Comparison of ENCODE assay signal across 13 mouse cellular contexts in the genomic region with DNA sequence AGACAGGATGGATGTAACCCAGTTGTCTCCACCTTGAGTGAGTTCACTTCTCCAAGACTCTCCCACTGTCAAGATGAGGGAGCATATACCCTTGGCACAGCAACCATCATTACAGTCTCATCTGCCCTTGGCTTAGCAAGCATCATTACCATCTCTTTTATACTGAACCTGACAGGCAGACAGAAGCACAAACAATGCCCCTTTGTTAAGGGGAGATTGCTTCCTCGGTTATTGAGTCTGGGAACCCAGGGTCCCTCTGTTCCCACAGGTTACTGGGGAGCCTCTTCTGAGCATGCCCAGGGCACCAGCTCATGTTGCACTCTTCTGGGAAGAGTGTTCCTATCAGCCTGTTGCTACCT.
DNase-seq lines count a peak whose midpoint lies in the region; ATAC-seq lines count a peak whose summit lies in the region.
"Had no signal": no experiment of that assay in that cellular context is flagged by ENCODE, and none has a peak within 500 bp of the region (broad histone marks: within the 10 kb centered on the region; RNA-seq: fewer than 3 reads in every experiment).

No protein-coding gene starts in this region.

- H3K36me3 ChIP-seq in forebrain, embryonic 10.5 days (replicated peaks): peaks cover 39% of the 10 kb centered on the region
- H3K36me3 ChIP-seq in forebrain, embryonic 16.5 days (ENCODE audit: control insufficient read depth, insufficient read depth): no peaks in the 10 kb centered on the region
- peaks cover 28% of the 10 kb centered on the region for H3K36me3 ChIP-seq in neural tube, embryonic 12.5 days
- H3K36me3 ChIP-seq in midbrain, embryonic 12.5 days: peaks cover 30% of the 10 kb centered on the region; the same call in 1 of the 2 replicates

- 3% methylated on average over 1 of the region's 1 CpGs for WGBS in forebrain, embryonic 10.5 days
- 4% methylated on average over 1 of the region's 1 CpGs for WGBS in forebrain, embryonic 16.5 days
- WGBS in neural tube, embryonic 12.5 days: 5% methylated on average over 1 of the region's 1 CpGs
- 10% methylated on average over 1 of the region's 1 CpGs for WGBS in midbrain, embryonic 12.5 days

- peaks cover 80% of the 10 kb centered on the region for H3K4me1 ChIP-seq in forebrain, embryonic 10.5 days
- peaks cover 15% of the 10 kb centered on the region for H3K4me1 ChIP-seq in forebrain, embryonic 16.5 days (replicated peaks; ENCODE audit: control insufficient read depth, insufficient read depth, low read length)
- H3K4me1 ChIP-seq in neural tube, embryonic 12.5 days: peaks cover 49% of the 10 kb centered on the region
- peaks cover 65% of the 10 kb centered on the region for H3K4me1 ChIP-seq in midbrain, embryonic 12.5 days

- H3K27ac ChIP-seq in forebrain, embryonic 10.5 days: peak overlapping the region; percentile 80
- H3K27ac ChIP-seq in forebrain, embryonic 16.5 days (ENCODE audit: low read length): no peak overlapping the region
- no peak overlapping the region for H3K27ac ChIP-seq in neural tube, embryonic 12.5 days
- peak overlapping the region; percentile 88 for H3K27ac ChIP-seq in midbrain, embryonic 12.5 days (replicated peaks)
- H3K27ac ChIP-seq: embryonic facial prominence, embryonic 15.5 days had no signal

- ATAC-seq in forebrain, embryonic 16.5 days: no peak
- ATAC-seq in neural tube, embryonic 12.5 days (ENCODE audit: low FRiP score, low read depth): peak; percentile 45
- peak; percentile 45 for ATAC-seq in midbrain, embryonic 12.5 days (ENCODE audit: low FRiP score, low read depth)

- DNase-seq in forebrain, embryonic 10.5 days (ENCODE audit: extremely low spot score, low spot score): no peak
- no peak for DNase-seq in neural tube, embryonic 10.5 days (ENCODE audit: extremely low spot score, low spot score)
- DNase-seq in thymus, adult 18-20 months: no peak
- no peak for DNase-seq in ovary, postnatal 10 days (ENCODE audit: low spot score)
- no peak for DNase-seq in cerebellum, postnatal 14 days
- DNase-seq: cerebellum, adult 9-10 months; kidney, adult 18-20 months; layer of hippocampus, adult 9-11 months had no signal

- H3K27me3 ChIP-seq in forebrain, embryonic 10.5 days (ENCODE audit: poor library complexity, severe bottlenecking): no peaks in the 10 kb centered on the region; the same call in 1 of the 2 replicates
- H3K27me3 ChIP-seq in forebrain, embryonic 16.5 days (replicated peaks; ENCODE audit: control insufficient read depth, insufficient read depth, low read length): no peaks in the 10 kb centered on the region
- no peaks in the 10 kb centered on the region for H3K27me3 ChIP-seq in neural tube, embryonic 12.5 days (replicated peaks)
- H3K27me3 ChIP-seq in midbrain, embryonic 12.5 days: no peaks in the 10 kb centered on the region
- H3K27me3 ChIP-seq: embryonic facial prominence, embryonic 15.5 days; limb, embryonic 15.5 days had no signal

- H3K4me3 ChIP-seq in forebrain, embryonic 10.5 days: no peak overlapping the region
- no peak overlapping the region for H3K4me3 ChIP-seq in forebrain, embryonic 16.5 days (replicated peaks; ENCODE audit: low read length)
- no peak overlapping the region for H3K4me3 ChIP-seq in neural tube, embryonic 12.5 days
- H3K4me3 ChIP-seq in midbrain, embryonic 12.5 days: no peak overlapping the region
- H3K4me3 ChIP-seq: embryonic facial prominence, embryonic 15.5 days; limb, embryonic 15.5 days had no signal

- H3K4me2 ChIP-seq in forebrain, embryonic 16.5 days (ENCODE audit: low read length): no peak overlapping the region
- H3K4me2 ChIP-seq in neural tube, embryonic 12.5 days (replicated peaks): no peak overlapping the region
- H3K4me2 ChIP-seq in midbrain, embryonic 12.5 days (replicated peaks): no peak overlapping the region
- H3K4me2 ChIP-seq: embryonic facial prominence, embryonic 15.5 days; limb, embryonic 15.5 days had no signal

- no peaks in the 10 kb centered on the region for H3K9me3 ChIP-seq in forebrain, embryonic 10.5 days
- no peaks in the 10 kb centered on the region for H3K9me3 ChIP-seq in forebrain, embryonic 16.5 days (ENCODE audit: control insufficient read depth, low read length)
- no peaks in the 10 kb centered on the region for H3K9me3 ChIP-seq in neural tube, embryonic 12.5 days
- H3K9me3 ChIP-seq in midbrain, embryonic 12.5 days: no peaks in the 10 kb centered on the region
- H3K9me3 ChIP-seq: embryonic facial prominence, embryonic 15.5 days; limb, embryonic 15.5 days had no signal

- no peak overlapping the region for H3K9ac ChIP-seq in forebrain, embryonic 16.5 days (replicated peaks; ENCODE audit: low read depth, low read length)
- no peak overlapping the region for H3K9ac ChIP-seq in neural tube, embryonic 12.5 days
- no peak overlapping the region for H3K9ac ChIP-seq in midbrain, embryonic 12.5 days (replicated peaks)
- H3K9ac ChIP-seq: embryonic facial prominence, embryonic 15.5 days; limb, embryonic 15.5 days had no signal

Comparison
In these comparisons a context has a peak if more than half of its experiments do, and no peak if none do; other contexts are left out.
1. H3K27ac ChIP-seq: peak in forebrain, embryonic 10.5 days (single experiment) and midbrain, embryonic 12.5 days (single experiment); none in forebrain, embryonic 16.5 days (single experiment) and neural tube, embryonic 12.5 days (single experiment).